Mouse (Mus musculus) stomach, embryonic 15.5 days (tissue): ENCODE results near the gene Miga1. TPM values are rescaled to one million over a fixed set of nuclear protein-coding genes. Genes with fewer than 3 reads are reported as not detected.
A peak's percentile ranks its signal among the peaks of the same experiment; 100 is the strongest.
"Not testable (repeated sequence)": the region's sequence is repeated elsewhere in the genome, so short reads cannot be mapped to it uniquely, and the experiment has no call there.

ENCODE experiments used
- ATAC-seq: fragments of 200-750 bp; cut with Nextera tagmentation; 2 replicates; pipeline ENCODE4 v1.8.0; 2017; ENCODE audit warnings: low read depth, moderate number of reproducible peaks, moderate TSS enrichment; ENCODE audit not compliant: insufficient read depth, low FRiP score
- H3K27ac ChIP-seq: fragments of 300-500 bp; sonication (generic); 2 replicates; pipeline ENCODE4 v1.5.1; 2015; ENCODE audit warnings: mild to moderate bottlenecking, inconsistent platforms
- H3K27me3 ChIP-seq: fragments of 300-500 bp; sonication (generic); replicated peaks from 2 replicates; pipeline ENCODE4 v1.6.1; 2015; ENCODE audit warnings: inconsistent platforms
- H3K36me3 ChIP-seq: fragments of 300-500 bp; sonication (generic); 2 replicates; pipeline ENCODE4 v1.6.1; 2015; ENCODE audit warnings: inconsistent platforms
- H3K4me1 ChIP-seq: fragments of 300-500 bp; sonication (generic); 2 replicates; pipeline ENCODE4 v1.6.1; 2015; ENCODE audit warnings: inconsistent platforms
- H3K4me2 ChIP-seq: fragments of 300-500 bp; sonication (generic); 2 replicates; pipeline ENCODE4 v1.6.1; 2015; ENCODE audit warnings: mild to moderate bottlenecking, inconsistent platforms
- H3K4me3 ChIP-seq: fragments of 300-500 bp; sonication (generic); replicated peaks from 2 replicates; pipeline ENCODE4 v1.5.1; 2015; ENCODE audit warnings: inconsistent platforms
- H3K9ac ChIP-seq: fragments of 300-500 bp; sonication (generic); 2 replicates; pipeline ENCODE4 v1.6.1; 2015; ENCODE audit warnings: inconsistent platforms
- H3K9me3 ChIP-seq: fragments of 300-500 bp; sonication (generic); 2 replicates; pipeline ENCODE4 v1.6.1; 2016; ENCODE audit warnings: inconsistent platforms
- WGBS: fragments of 180-500 bp; shearing (Covaris S2); methylation state at CpG from one replicate; pipeline ENCODE4 v1.1.7; 2015; 5-methylcytosine and 5-hydroxymethylcytosine counted together
- polyA plus RNA-seq: library from polyadenylated mRNA; unstranded; fragments of >200 nt; fragmentation: Nextera tagmentation; extraction: Ambion mirVana; gene quantifications from 2 replicates; pipeline ENCODE4 v1.2.1, GENCODE M21; 2015

The Miga1 gene
- polyA plus RNA-seq, 1 experiment from 2014 or later = 14.0 TPM

DNA sequence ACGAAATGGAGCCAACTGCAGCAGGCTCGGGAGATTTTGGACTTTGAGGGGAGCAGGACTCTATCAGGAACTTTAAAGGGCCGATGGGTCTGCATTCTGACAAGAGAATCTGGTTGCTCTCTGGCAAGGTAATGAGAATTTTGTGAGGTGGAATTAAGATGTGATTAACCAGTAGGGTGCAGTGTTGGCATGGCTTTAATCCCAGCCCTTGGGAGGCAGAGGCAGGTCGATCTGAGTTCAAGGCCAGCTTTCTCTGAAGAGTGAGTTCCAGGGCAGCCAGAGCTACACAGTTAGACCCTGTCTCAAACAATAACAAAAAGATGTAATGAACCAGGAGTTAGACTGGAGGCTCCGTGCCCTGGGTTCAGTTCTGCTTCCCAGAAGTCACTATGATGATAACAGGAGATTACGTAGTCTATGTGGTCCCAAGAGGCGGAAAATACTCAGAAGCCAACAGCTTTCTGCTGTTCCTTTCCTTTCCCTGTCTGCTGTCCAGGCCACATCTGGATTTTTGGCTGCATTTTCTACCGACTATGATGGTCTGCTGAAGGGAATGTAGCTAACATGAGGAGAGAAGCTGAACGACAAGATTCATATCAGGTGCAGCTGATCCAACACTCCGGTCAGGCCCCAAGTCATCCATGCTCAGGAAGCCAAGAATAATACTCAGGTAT is 19.1 kb downstream of the Miga1 start:
- no peaks in the 10 kb centered on the region for H3K36me3 ChIP-seq
- WGBS = 85% methylated on average over 10 of the region's 10 CpGs
- no peaks in the 10 kb centered on the region for H3K27me3 ChIP-seq
- no peaks in the 10 kb centered on the region for H3K9me3 ChIP-seq
- H3K27ac ChIP-seq = no peak overlapping the region
- ATAC-seq = no peak
- no peak overlapping the region for H3K4me2 ChIP-seq
- H3K4me3 ChIP-seq = no peak overlapping the region
- H3K9ac ChIP-seq = no peak overlapping the region
- no peaks in the 10 kb centered on the region for H3K4me1 ChIP-seq

DNA sequence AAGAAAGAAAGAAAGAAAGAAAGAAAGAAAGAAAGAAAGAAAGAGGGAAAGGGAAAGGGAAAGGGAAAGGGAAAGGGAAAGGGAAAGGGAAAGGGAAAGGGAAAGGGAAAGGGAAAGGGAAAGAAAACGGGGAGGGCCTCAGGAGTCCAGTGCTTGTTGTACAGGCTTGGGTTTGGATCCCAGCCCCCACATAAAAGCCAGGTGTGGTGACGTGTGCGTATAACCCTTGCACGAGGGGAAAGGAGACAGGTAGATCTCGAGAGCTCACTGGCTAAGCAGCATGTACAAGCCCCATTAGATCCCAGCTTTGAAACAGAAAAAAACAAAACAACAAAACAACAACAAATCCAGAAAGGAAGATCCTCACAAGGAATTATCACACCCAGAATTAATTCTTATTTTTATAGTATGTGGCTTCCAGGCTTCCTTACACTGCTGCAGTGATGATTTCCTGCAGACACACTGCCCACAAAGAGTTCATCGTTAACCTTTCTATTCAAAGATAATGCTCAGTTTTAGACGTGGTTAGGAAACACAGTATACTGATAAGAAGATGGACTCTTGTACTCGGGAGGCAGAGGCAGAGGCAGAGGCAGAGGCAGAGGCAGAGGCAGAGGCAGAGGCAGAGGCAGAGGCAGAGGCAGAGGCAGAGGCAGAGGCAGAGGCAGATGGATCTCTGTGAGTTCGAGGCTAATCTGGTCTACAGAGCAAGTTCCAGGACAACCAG is 23.6 kb downstream of the Miga1 start:
- WGBS = 80% methylated on average over 9 of the region's 9 CpGs
- H3K27ac ChIP-seq, ATAC-seq, H3K27me3 ChIP-seq, H3K4me2 ChIP-seq, H3K4me3 ChIP-seq, H3K36me3 ChIP-seq, H3K9me3 ChIP-seq, H3K4me1 ChIP-seq, H3K9ac ChIP-seq: not testable (repeated sequence)

GRCm38 (mm10) chr3:152315613-152316012 is 24.6 kb downstream of the Miga1 start:
- ATAC-seq = peak; percentile 86
- 8% methylated on average over 7 of the region's 7 CpGs for WGBS
- no peaks in the 10 kb centered on the region for H3K9me3 ChIP-seq
- H3K27ac ChIP-seq = no peak overlapping the region
- H3K4me3 ChIP-seq = no peak overlapping the region
- H3K4me1 ChIP-seq = no peaks in the 10 kb centered on the region
- no peaks in the 10 kb centered on the region for H3K36me3 ChIP-seq
- H3K9ac ChIP-seq = no peak overlapping the region
- H3K27me3 ChIP-seq = no peaks in the 10 kb centered on the region
- no peak overlapping the region for H3K4me2 ChIP-seq

DNA sequence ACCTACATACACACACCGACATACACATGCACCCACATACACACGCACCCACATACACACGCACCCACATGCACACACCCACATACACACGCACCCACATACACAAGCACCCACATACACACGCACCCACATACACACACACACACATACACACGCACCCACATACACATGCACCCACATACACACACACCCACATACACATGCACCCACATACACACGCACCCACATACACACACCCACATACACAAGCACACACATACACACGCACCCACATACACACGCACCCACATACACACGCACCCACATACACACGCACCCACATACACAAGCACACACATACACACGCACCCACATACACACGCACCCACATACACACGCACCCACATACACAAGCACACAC is 25.5 kb downstream of the Miga1 start:
- WGBS = 78% methylated on average over 14 of the region's 14 CpGs
- H3K9ac ChIP-seq, ATAC-seq, H3K4me2 ChIP-seq, H3K9me3 ChIP-seq, H3K27me3 ChIP-seq, H3K4me3 ChIP-seq, H3K36me3 ChIP-seq, H3K27ac ChIP-seq, H3K4me1 ChIP-seq: not testable (repeated sequence)

GRCm38 (mm10) chr3:152309250-152309645 is 31.0 kb downstream of the Miga1 start:
- no peak overlapping the region for H3K4me3 ChIP-seq
- H3K4me1 ChIP-seq = peaks cover 19% of the 10 kb centered on the region
- H3K27ac ChIP-seq = peak overlapping the region; percentile 94
- H3K9me3 ChIP-seq = no peaks in the 10 kb centered on the region
- no peaks in the 10 kb centered on the region for H3K27me3 ChIP-seq
- H3K36me3 ChIP-seq = no peaks in the 10 kb centered on the region
- H3K4me2 ChIP-seq = peak overlapping the region; percentile 23; the same call in 1 of the 2 replicates
- ATAC-seq = 0 out of 2 replicates have a peak, but pooled peaks have one; percentile 23
- H3K9ac ChIP-seq = no peak overlapping the region
- 74% methylated on average over 9 of the region's 9 CpGs for WGBS

GRCm38 (mm10) chr3:152308485-152309249 is 31.5 kb downstream of the Miga1 start:
- peaks cover 25% of the 10 kb centered on the region for H3K4me1 ChIP-seq
- H3K27me3 ChIP-seq = no peaks in the 10 kb centered on the region
- ATAC-seq = peak; percentile 91
- H3K27ac ChIP-seq = peak overlapping the region; percentile 94
- no peak overlapping the region for H3K4me3 ChIP-seq
- H3K4me2 ChIP-seq = peak overlapping the region; percentile 23; the same call in 1 of the 2 replicates
- H3K9me3 ChIP-seq = no peaks in the 10 kb centered on the region
- no peaks in the 10 kb centered on the region for H3K36me3 ChIP-seq
- no peak overlapping the region for H3K9ac ChIP-seq
- 13% methylated on average over 10 of the region's 10 CpGs for WGBS

DNA sequence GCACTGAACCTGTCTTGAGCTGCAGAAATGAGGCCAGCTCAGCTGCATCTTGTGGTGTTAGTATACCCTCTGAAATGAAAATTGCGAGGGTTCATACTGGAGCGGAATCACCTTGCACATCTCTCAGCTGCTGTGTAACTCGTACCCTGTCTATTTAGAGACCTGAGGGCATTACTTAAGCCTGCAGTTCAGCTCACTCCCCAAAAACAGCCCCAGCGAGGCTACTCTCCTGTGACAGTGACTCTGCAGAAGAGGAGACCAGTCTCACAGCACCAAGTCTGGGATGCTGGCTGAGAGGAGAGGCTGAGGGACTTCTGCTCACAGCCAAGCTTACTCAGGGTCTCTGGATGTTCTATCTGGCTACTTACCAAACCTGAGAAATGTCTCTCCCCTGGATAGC is 34.2 kb downstream of the Miga1 start:
- no peak overlapping the region for H3K27ac ChIP-seq
- no peak overlapping the region for H3K4me3 ChIP-seq
- no peak for ATAC-seq
- peaks cover 2% of the 10 kb centered on the region; the same call in 1 of the 2 replicates for H3K36me3 ChIP-seq
- 88% methylated on average over 4 of the region's 4 CpGs for WGBS
- H3K4me2 ChIP-seq = no peak overlapping the region
- H3K9me3 ChIP-seq = no peaks in the 10 kb centered on the region
- no peaks in the 10 kb centered on the region for H3K27me3 ChIP-seq
- H3K9ac ChIP-seq = no peak overlapping the region
- peaks cover 26% of the 10 kb centered on the region for H3K4me1 ChIP-seq

- 66% methylated on average over 8 of the region's 8 CpGs for WGBS
- Histone ChIP-seq H3K4me3 (no peak overlapping the region), H3K27me3 (no peaks in the 10 kb centered on the region), H3K4me2 (no peak overlapping the region), H3K36me3 (peaks cover 6% of the 10 kb centered on the region; the same call in 1 of the 2 replicates), H3K27ac (no peak overlapping the region), H3K9ac (no peak overlapping the region), H3K4me1 (peaks cover 26% of the 10 kb centered on the region), H3K9me3 (no peaks in the 10 kb centered on the region)
- no peak for ATAC-seq
Measured at GRCm38 (mm10) chr3:152305080-152305479, 35.1 kb downstream of the Miga1 start.

DNA sequence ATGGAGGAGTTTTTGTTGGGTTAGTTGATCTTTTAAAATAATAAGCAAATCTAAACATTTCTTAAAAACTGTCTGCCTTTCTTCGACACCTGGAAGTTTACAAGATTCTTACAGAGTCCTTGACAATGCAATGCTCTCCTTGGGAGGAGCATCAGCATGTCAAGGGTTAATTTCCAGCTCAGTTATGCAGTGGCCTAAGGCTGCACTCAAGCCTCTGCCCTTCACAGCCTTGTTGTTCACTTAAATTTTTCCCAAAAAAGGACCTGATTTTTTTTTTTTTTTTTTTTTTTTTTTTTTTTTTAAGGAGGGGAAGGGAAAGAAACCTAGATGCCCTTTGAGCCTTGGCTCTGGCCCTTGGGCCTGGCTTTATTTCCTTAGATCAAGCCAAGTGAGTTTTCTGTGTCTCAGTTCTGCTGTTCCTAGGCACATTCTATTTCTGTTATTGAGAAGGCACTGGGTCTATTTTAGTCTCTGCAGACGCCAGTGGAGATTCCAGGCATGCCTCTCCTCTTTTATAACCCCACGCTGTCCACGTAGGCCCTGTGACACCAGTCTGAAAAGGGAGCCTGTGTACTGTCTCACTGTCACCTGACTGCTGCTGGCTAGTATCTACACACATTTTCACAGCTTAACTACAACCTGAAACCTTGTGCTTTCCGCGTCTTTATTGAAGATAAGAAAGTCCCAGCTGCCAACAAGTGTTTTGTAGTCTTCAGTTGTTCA is 36.0 kb downstream of the Miga1 start:
- Histone ChIP-seq H3K27me3 (no peaks in the 10 kb centered on the region), H3K36me3 (peaks cover 6% of the 10 kb centered on the region; the same call in 1 of the 2 replicates), H3K4me1 (peaks cover 22% of the 10 kb centered on the region), H3K4me2 (no peak overlapping the region), H3K4me3 (no peak overlapping the region), H3K27ac (peak overlapping the region; percentile 48; the same call in 1 of the 2 replicates), H3K9ac (no peak overlapping the region), H3K9me3 (no peaks in the 10 kb centered on the region)
- WGBS = 36% methylated on average over 6 of the region's 6 CpGs
- ATAC-seq = no peak

- 59% methylated on average over 9 of the region's 9 CpGs for WGBS
- H3K4me1 ChIP-seq = peaks cover 13% of the 10 kb centered on the region; the same call in 1 of the 2 replicates
- no peaks in the 10 kb centered on the region for H3K27me3 ChIP-seq
- peaks cover 6% of the 10 kb centered on the region; the same call in 1 of the 2 replicates for H3K36me3 ChIP-seq
- H3K9me3 ChIP-seq = no peaks in the 10 kb centered on the region
- no peak overlapping the region for H3K4me2 ChIP-seq
- H3K4me3 ChIP-seq = no peak overlapping the region
- H3K27ac ChIP-seq = no peak overlapping the region
- 0 out of 2 replicates have a peak, but pooled peaks have one; percentile 5 for ATAC-seq
- H3K9ac ChIP-seq = no peak overlapping the region
Measured at GRCm38 (mm10) chr3:152302991-152303390, 37.2 kb downstream of the Miga1 start.
